Mouse (Mus musculus) forebrain, postnatal 0 days (tissue): ENCODE measurements around the gene Gpcpd1. TPM values are rescaled to one million over a fixed set of nuclear protein-coding genes. Genes with fewer than 3 reads are reported as not detected.

Source experiments
- ATAC-seq: fragments of 200-750 bp; cut with Nextera tagmentation; 2 replicates; pipeline ENCODE4 v1.8.0; 2017; ENCODE audit warnings: mild to moderate bottlenecking, moderate library complexity
- DNase-seq: peaks from one replicate; pipeline ENCODE4 v3.0.0-alpha.2; 2015
- H3K27ac ChIP-seq: fragments of 300-500 bp; sonication (generic); 2 replicates; pipeline ENCODE4 v1.5.1; 2014; ENCODE audit warnings: low read depth, mild to moderate bottlenecking, antibody characterized with exemption, low read length, moderate library complexity, mixed read lengths
- H3K27me3 ChIP-seq: fragments of 300-500 bp; sonication (generic); 2 replicates; pipeline ENCODE4 v1.6.1; 2014; ENCODE audit warnings: mild to moderate bottlenecking, low read length, mixed read lengths; ENCODE audit not compliant: insufficient read depth
- H3K36me3 ChIP-seq: fragments of 300-500 bp; sonication (generic); 2 replicates; pipeline ENCODE4 v1.6.1; 2014; ENCODE audit warnings: mild to moderate bottlenecking, moderate library complexity; ENCODE audit not compliant: insufficient read depth
- H3K4me1 ChIP-seq: fragments of 300-500 bp; sonication (generic); 2 replicates; pipeline ENCODE4 v1.6.1; 2014; ENCODE audit warnings: antibody characterized with exemption; ENCODE audit not compliant: insufficient read depth
- H3K4me2 ChIP-seq: fragments of 300-500 bp; sonication (generic); 2 replicates; pipeline ENCODE4 v1.6.1; 2014; ENCODE audit warnings: low read depth, mild to moderate bottlenecking, moderate library complexity
- H3K4me3 ChIP-seq: fragments of 300-500 bp; sonication (generic); 2 replicates; pipeline ENCODE4 v1.5.1; 2014; ENCODE audit warnings: low read depth, low read length, mixed read lengths
- H3K9ac ChIP-seq: fragments of 300-500 bp; sonication (generic); 2 replicates; pipeline ENCODE4 v1.6.1; 2014; ENCODE audit warnings: mild to moderate bottlenecking
- H3K9me3 ChIP-seq: fragments of 300-500 bp; sonication (generic); 2 replicates; pipeline ENCODE4 v1.6.1; 2016; ENCODE audit warnings: low read length
- CTCF ChIP-seq: sonication (generic); IDR thresholded peaks from 2 replicates; pipeline ENCODE4 v1.5.1; 2016; ENCODE audit warnings: antibody characterized with exemption, control low read depth, low read depth
- WGBS: fragments of 180-500 bp; shearing (Covaris S2); extraction: QIAGEN DNeasy Blood & Tissue Kit; methylation state at CpG from one replicate; pipeline ENCODE4 v1.1.7; 2014; 5-methylcytosine and 5-hydroxymethylcytosine counted together
- polyA plus RNA-seq: library from polyadenylated mRNA; unstranded; fragments of >200 nt; fragmentation: Nextera tagmentation; extraction: Ambion mirVana; gene quantifications from 2 replicates; pipeline ENCODE4 v1.2.1, GENCODE M21; 2015
- total RNA-seq: library from RNA; depleted of rRNA; stranded (reverse); fragments of >200 nt; gene quantifications from 2 replicates; pipeline ENCODE4 v1.2.3, GENCODE M21; 2014

Gpcpd1 gene
- total and polyA plus RNA-seq, 2 experiments from 2014 or later: 80.1 to 97.7 TPM

GRCm38 (mm10) chr2:132512977-132513351, 74.6 kb downstream of the Gpcpd1 start:
- no peak overlapping the region for H3K4me2 ChIP-seq
- WGBS: 68% methylated on average over 11 of the region's 11 CpGs
- no peak overlapping the region for H3K27ac ChIP-seq
- no peaks in the 10 kb centered on the region for H3K9me3 ChIP-seq
- H3K9ac ChIP-seq: no peak overlapping the region
- H3K36me3 ChIP-seq: no peaks in the 10 kb centered on the region
- no peak for ATAC-seq
- no peak for DNase-seq
- no peaks in the 10 kb centered on the region for H3K27me3 ChIP-seq
- TF ChIP-seq CTCF: no peak
- H3K4me1 ChIP-seq: no peaks in the 10 kb centered on the region
- no peak overlapping the region for H3K4me3 ChIP-seq

- no peak overlapping the region for H3K4me3 ChIP-seq
- ATAC-seq (0 out of 2 replicates have a peak, but pooled peaks have one; percentile 14), DNase-seq (no peak)
- no peak overlapping the region for H3K27ac ChIP-seq
- H3K9ac ChIP-seq: no peak overlapping the region
- no peaks in the 10 kb centered on the region for H3K27me3 ChIP-seq
- TF ChIP-seq CTCF: no peak
- no peaks in the 10 kb centered on the region for H3K4me1 ChIP-seq
- WGBS: 52% methylated on average over 19 of the region's 19 CpGs
- H3K36me3 ChIP-seq: no peaks in the 10 kb centered on the region
- no peak overlapping the region for H3K4me2 ChIP-seq
- no peaks in the 10 kb centered on the region for H3K9me3 ChIP-seq
Observed at GRCm38 (mm10) chr2:132512051-132512976, 75.2 kb downstream of the Gpcpd1 start.

GRCm38 (mm10) chr2:132511011-132511818, 76.3 kb downstream of the Gpcpd1 start:
- Histone ChIP-seq H3K9ac (no peak overlapping the region), H3K4me2 (no peak overlapping the region), H3K4me1 (no peaks in the 10 kb centered on the region), H3K4me3 (no peak overlapping the region), H3K27me3 (no peaks in the 10 kb centered on the region), H3K36me3 (no peaks in the 10 kb centered on the region), H3K27ac (no peak overlapping the region), H3K9me3 (no peaks in the 10 kb centered on the region)
- no peak for ATAC-seq
- 88% methylated on average over 5 of the region's 7 CpGs for WGBS
- no peak for DNase-seq
- TF ChIP-seq CTCF: no peak

GRCm38 (mm10) chr2:132509714-132510113, 77.8 kb downstream of the Gpcpd1 start:
- no peak overlapping the region for H3K9ac ChIP-seq
- no peaks in the 10 kb centered on the region for H3K4me1 ChIP-seq
- no peaks in the 10 kb centered on the region for H3K36me3 ChIP-seq
- WGBS: 91% methylated on average over 1 of the region's 1 CpGs
- TF ChIP-seq CTCF: no peak
- no peak overlapping the region for H3K4me2 ChIP-seq
- H3K9me3 ChIP-seq: no peaks in the 10 kb centered on the region
- DNase-seq (no peak), ATAC-seq (no peak)
- H3K4me3 ChIP-seq: no peak overlapping the region
- no peak overlapping the region for H3K27ac ChIP-seq
- no peaks in the 10 kb centered on the region for H3K27me3 ChIP-seq

GRCm38 (mm10) chr2:132509261-132509660, 78.3 kb downstream of the Gpcpd1 start:
- no peaks in the 10 kb centered on the region for H3K27me3 ChIP-seq
- H3K27ac ChIP-seq: no peak overlapping the region
- no peak overlapping the region for H3K4me3 ChIP-seq
- DNase-seq (peak; percentile 32), ATAC-seq (peak; percentile 79)
- 68% methylated on average over 9 of the region's 9 CpGs for WGBS
- H3K4me2 ChIP-seq: no peak overlapping the region
- H3K9me3 ChIP-seq: no peaks in the 10 kb centered on the region
- H3K4me1 ChIP-seq: no peaks in the 10 kb centered on the region
- H3K9ac ChIP-seq: no peak overlapping the region
- TF ChIP-seq CTCF: no peak
- no peaks in the 10 kb centered on the region for H3K36me3 ChIP-seq

- H3K9ac ChIP-seq: no peak overlapping the region
- no peaks in the 10 kb centered on the region for H3K9me3 ChIP-seq
- H3K4me2 ChIP-seq: no peak overlapping the region
- no peak for DNase-seq
- TF ChIP-seq CTCF: no peak
- no peaks in the 10 kb centered on the region for H3K36me3 ChIP-seq
- H3K27ac ChIP-seq: no peak overlapping the region
- 54% methylated on average over 6 of the region's 6 CpGs for WGBS
- no peaks in the 10 kb centered on the region for H3K4me1 ChIP-seq
- no peaks in the 10 kb centered on the region for H3K27me3 ChIP-seq
- ATAC-seq: no peak
- no peak overlapping the region for H3K4me3 ChIP-seq
Observed at GRCm38 (mm10) chr2:132507521-132507920, 80.0 kb downstream of the Gpcpd1 start.

GRCm38 (mm10) chr2:132507091-132507490, 80.4 kb downstream of the Gpcpd1 start:
- Histone ChIP-seq H3K27ac (no peak overlapping the region), H3K9ac (no peak overlapping the region), H3K4me2 (no peak overlapping the region), H3K36me3 (no peaks in the 10 kb centered on the region), H3K4me1 (no peaks in the 10 kb centered on the region), H3K4me3 (no peak overlapping the region), H3K9me3 (no peaks in the 10 kb centered on the region), H3K27me3 (no peaks in the 10 kb centered on the region)
- no peak for TF ChIP-seq CTCF
- WGBS: 63% methylated on average over 14 of the region's 14 CpGs
- DNase-seq (no peak), ATAC-seq (no peak)
